Mouse (Mus musculus) forebrain, postnatal 0 days (tissue): ENCODE measurements at regions not wholly inside any gene's neighbourhood (a gene's known extent, or its start where the extent isn't known, plus 50 kb on each side); places are given as distances from the start of the nearest gene placed in this dataset.
"Not testable (repeated sequence)": the region's sequence is repeated elsewhere in the genome, so short reads cannot be mapped to it uniquely, and the experiment has no call there.

Experiments used
- ATAC-seq: fragments of 200-750 bp; cut with Nextera tagmentation; 2 replicates; pipeline ENCODE4 v1.8.0; 2017; ENCODE audit warnings: mild to moderate bottlenecking, moderate library complexity
- DNase-seq: peaks from one replicate; pipeline ENCODE4 v3.0.0-alpha.2; 2015
- H3K27ac ChIP-seq: fragments of 300-500 bp; sonication (generic); 2 replicates; pipeline ENCODE4 v1.5.1; 2014; ENCODE audit warnings: low read depth, mild to moderate bottlenecking, antibody characterized with exemption, low read length, moderate library complexity, mixed read lengths
- H3K27me3 ChIP-seq: fragments of 300-500 bp; sonication (generic); 2 replicates; pipeline ENCODE4 v1.6.1; 2014; ENCODE audit warnings: mild to moderate bottlenecking, low read length, mixed read lengths; ENCODE audit not compliant: insufficient read depth
- H3K36me3 ChIP-seq: fragments of 300-500 bp; sonication (generic); 2 replicates; pipeline ENCODE4 v1.6.1; 2014; ENCODE audit warnings: mild to moderate bottlenecking, moderate library complexity; ENCODE audit not compliant: insufficient read depth
- H3K4me1 ChIP-seq: fragments of 300-500 bp; sonication (generic); 2 replicates; pipeline ENCODE4 v1.6.1; 2014; ENCODE audit warnings: antibody characterized with exemption; ENCODE audit not compliant: insufficient read depth
- H3K4me2 ChIP-seq: fragments of 300-500 bp; sonication (generic); 2 replicates; pipeline ENCODE4 v1.6.1; 2014; ENCODE audit warnings: low read depth, mild to moderate bottlenecking, moderate library complexity
- H3K4me3 ChIP-seq: fragments of 300-500 bp; sonication (generic); 2 replicates; pipeline ENCODE4 v1.5.1; 2014; ENCODE audit warnings: low read depth, low read length, mixed read lengths
- H3K9ac ChIP-seq: fragments of 300-500 bp; sonication (generic); 2 replicates; pipeline ENCODE4 v1.6.1; 2014; ENCODE audit warnings: mild to moderate bottlenecking
- H3K9me3 ChIP-seq: fragments of 300-500 bp; sonication (generic); 2 replicates; pipeline ENCODE4 v1.6.1; 2016; ENCODE audit warnings: low read length
- CTCF ChIP-seq: sonication (generic); IDR thresholded peaks from 2 replicates; pipeline ENCODE4 v1.5.1; 2016; ENCODE audit warnings: antibody characterized with exemption, control low read depth, low read depth
- WGBS: fragments of 180-500 bp; shearing (Covaris S2); extraction: QIAGEN DNeasy Blood & Tissue Kit; methylation state at CpG from one replicate; pipeline ENCODE4 v1.1.7; 2014; 5-methylcytosine and 5-hydroxymethylcytosine counted together

GRCm38 (mm10) chr6:37763036-37763435 is 107.6 kb upstream of the Trim24 start:
- H3K9ac ChIP-seq: no peak overlapping the region
- no peaks in the 10 kb centered on the region for H3K27me3 ChIP-seq
- no peak overlapping the region for H3K4me3 ChIP-seq
- H3K4me2 ChIP-seq: no peak overlapping the region
- H3K36me3 ChIP-seq: no peaks in the 10 kb centered on the region
- no peak overlapping the region for H3K27ac ChIP-seq
- no peaks in the 10 kb centered on the region for H3K9me3 ChIP-seq
- ATAC-seq (no peak), DNase-seq (no peak)
- 63% methylated on average over 2 of the region's 2 CpGs for WGBS
- no peak for TF ChIP-seq CTCF
- H3K4me1 ChIP-seq: no peaks in the 10 kb centered on the region

DNA sequence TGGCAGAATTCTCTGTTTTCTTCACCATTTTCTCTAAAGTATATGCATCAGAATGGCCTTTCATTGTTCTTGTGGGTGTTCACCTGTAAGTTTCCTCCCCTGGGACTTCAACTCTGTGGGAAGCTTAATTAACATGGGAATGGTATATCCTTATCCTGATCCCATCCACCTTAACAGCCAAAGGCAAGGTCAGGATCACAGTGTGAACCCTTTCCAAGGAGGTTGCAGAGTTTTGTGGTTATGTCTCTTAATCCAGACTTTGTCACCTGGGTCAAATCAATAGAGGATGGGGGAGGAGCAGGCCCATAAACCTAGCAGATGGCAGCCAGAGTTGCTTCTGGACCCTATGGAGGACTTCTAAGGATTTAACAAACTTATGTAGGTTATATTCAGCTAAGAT is 102.9 kb upstream of the Trim24 start:
- H3K4me2 ChIP-seq: no peak overlapping the region
- no peak for DNase-seq
- H3K9me3 ChIP-seq: no peaks in the 10 kb centered on the region
- no peaks in the 10 kb centered on the region for H3K27me3 ChIP-seq
- ATAC-seq: no peak
- no peak overlapping the region for H3K27ac ChIP-seq
- no peak for TF ChIP-seq CTCF
- no peak overlapping the region for H3K4me3 ChIP-seq
- no peak overlapping the region for H3K9ac ChIP-seq
- H3K4me1 ChIP-seq: no peaks in the 10 kb centered on the region
- no peaks in the 10 kb centered on the region for H3K36me3 ChIP-seq

DNA sequence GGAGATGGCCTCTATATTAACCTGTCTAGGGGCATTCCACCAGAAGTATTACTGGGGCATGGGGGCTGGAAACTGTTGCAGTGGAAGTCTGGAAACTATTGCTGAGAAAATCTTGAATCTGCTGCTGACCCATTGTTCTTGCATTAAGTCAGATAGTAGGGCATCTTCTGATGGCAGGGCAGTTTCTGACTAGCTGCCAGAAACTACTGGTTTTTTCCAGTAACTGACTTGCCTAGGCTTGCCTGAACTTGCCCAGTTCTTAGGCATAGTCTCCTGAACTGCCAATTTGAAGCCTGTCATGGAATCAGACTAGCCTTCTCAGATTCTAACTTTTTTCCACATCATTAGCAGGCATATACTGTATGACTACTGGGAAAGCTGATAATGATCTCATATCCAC is 97.3 kb upstream of the Trim24 start:
- Histone ChIP-seq H3K4me3 (no peak overlapping the region), H3K9me3 (no peaks in the 10 kb centered on the region)
- TF ChIP-seq CTCF: no peak

DNA sequence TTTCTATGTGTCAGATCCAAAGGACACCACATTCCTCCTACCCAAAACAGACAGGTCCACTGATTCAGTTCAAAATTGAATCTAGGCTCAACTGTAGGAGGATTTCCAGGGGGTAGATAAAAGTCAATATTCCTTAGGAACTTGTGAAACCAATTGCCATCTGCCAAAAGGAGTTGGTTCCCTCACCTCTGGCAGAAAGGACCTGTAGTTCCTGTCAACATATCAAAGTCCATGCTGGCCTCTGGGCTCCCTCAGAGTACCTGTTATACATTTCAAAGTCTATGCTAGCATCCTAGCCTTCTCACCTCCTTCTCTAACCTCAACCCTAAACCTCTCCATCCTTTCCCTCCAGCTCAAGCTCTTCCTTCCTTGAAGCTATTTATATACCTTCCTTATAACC is 95.5 kb upstream of the Trim24 start:
- Histone ChIP-seq H3K27ac (no peak overlapping the region), H3K27me3 (no peaks in the 10 kb centered on the region), H3K9ac (no peak overlapping the region), H3K36me3 (no peaks in the 10 kb centered on the region), H3K9me3 (no peaks in the 10 kb centered on the region), H3K4me1 (no peaks in the 10 kb centered on the region), H3K4me3 (no peak overlapping the region), H3K4me2 (no peak overlapping the region)
- TF ChIP-seq CTCF: no peak
- ATAC-seq (no peak), DNase-seq (no peak)

More for the DNA sequence above, 97.3 kb upstream of the Trim24 start:
- H3K36me3 ChIP-seq: no peaks in the 10 kb centered on the region
- H3K27me3 ChIP-seq: no peaks in the 10 kb centered on the region
- DNase-seq (no peak), ATAC-seq (no peak)
- H3K9ac ChIP-seq: no peak overlapping the region
- no peak overlapping the region for H3K4me2 ChIP-seq
- no peak overlapping the region for H3K27ac ChIP-seq
- no peaks in the 10 kb centered on the region for H3K4me1 ChIP-seq

DNA sequence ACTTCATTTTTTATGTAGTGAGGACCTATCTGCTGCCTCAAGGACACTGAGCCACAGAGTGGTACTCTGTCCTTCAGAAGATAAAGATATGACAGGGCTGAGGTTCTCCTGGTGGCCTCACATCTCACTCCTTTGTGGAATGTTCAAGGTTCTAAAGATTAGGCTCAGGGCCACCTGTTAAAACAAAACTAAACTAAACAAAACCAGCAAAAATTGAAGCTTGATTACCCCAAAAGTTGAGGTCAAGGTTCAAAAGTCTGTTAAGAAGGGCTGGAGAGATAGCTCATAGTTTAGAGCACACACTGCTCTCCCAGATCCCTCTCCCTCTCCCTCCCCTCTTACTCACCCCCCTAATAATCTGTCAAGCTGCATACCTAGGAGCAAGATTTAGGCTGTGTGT is 90.7 kb upstream of the Trim24 start:
- no peaks in the 10 kb centered on the region for H3K4me1 ChIP-seq
- no peak overlapping the region for H3K9ac ChIP-seq
- H3K27me3 ChIP-seq: no peaks in the 10 kb centered on the region
- DNase-seq (no peak), ATAC-seq (no peak)
- no peak overlapping the region for H3K4me3 ChIP-seq
- no peak overlapping the region for H3K4me2 ChIP-seq
- no peak for TF ChIP-seq CTCF
- no peaks in the 10 kb centered on the region for H3K36me3 ChIP-seq
- H3K27ac ChIP-seq: no peak overlapping the region
- no peaks in the 10 kb centered on the region for H3K9me3 ChIP-seq

GRCm38 (mm10) chr6:37781894-37782293 is 88.7 kb upstream of the Trim24 start:
- H3K27ac ChIP-seq: no peak overlapping the region
- H3K9ac ChIP-seq: no peak overlapping the region
- H3K9me3 ChIP-seq: no peaks in the 10 kb centered on the region
- TF ChIP-seq CTCF: no peak
- DNase-seq (no peak), ATAC-seq (no peak)
- H3K4me1 ChIP-seq: no peaks in the 10 kb centered on the region
- H3K27me3 ChIP-seq: no peaks in the 10 kb centered on the region
- no peak overlapping the region for H3K4me3 ChIP-seq
- H3K36me3 ChIP-seq: no peaks in the 10 kb centered on the region
- H3K4me2 ChIP-seq: no peak overlapping the region

- H3K4me3 ChIP-seq, H3K27ac ChIP-seq, H3K4me1 ChIP-seq, DNase-seq, H3K36me3 ChIP-seq, ATAC-seq, H3K9ac ChIP-seq, H3K9me3 ChIP-seq, H3K4me2 ChIP-seq, H3K27me3 ChIP-seq: not testable (repeated sequence)
- 89% methylated on average over 3 of the region's 3 CpGs for WGBS
Measured at GRCm38 (mm10) chr6:37785280-37785679, 85.3 kb upstream of the Trim24 start.

DNA sequence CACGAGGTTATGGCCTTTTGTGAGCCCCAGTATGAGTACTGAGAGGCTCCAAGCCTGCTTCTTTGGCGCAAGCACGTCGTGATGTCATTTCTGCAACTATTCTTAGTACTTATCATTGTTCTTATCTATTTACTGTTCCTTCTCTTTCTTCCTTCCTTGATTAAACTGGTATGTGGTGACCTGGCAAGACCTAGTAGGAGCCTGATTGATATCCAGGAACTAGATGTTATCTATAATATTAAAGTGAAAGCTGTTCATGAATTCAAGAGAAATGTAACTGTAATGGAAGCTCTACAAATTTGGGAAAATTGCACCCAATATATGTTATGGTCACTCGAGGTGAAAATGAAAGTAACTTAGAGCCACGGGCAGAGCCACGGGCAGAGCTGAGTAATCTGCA is 84.9 kb upstream of the Trim24 start:
- no peak overlapping the region for H3K4me2 ChIP-seq
- H3K36me3 ChIP-seq: no peaks in the 10 kb centered on the region
- H3K4me3 ChIP-seq: no peak overlapping the region
- no peaks in the 10 kb centered on the region for H3K27me3 ChIP-seq
- 94% methylated on average over 7 of the region's 7 CpGs for WGBS
- no peaks in the 10 kb centered on the region for H3K4me1 ChIP-seq
- H3K27ac ChIP-seq: no peak overlapping the region
- TF ChIP-seq CTCF: no peak
- no peak for ATAC-seq
- DNase-seq: no peak
- H3K9me3 ChIP-seq: no peaks in the 10 kb centered on the region
- no peak overlapping the region for H3K9ac ChIP-seq

DNA sequence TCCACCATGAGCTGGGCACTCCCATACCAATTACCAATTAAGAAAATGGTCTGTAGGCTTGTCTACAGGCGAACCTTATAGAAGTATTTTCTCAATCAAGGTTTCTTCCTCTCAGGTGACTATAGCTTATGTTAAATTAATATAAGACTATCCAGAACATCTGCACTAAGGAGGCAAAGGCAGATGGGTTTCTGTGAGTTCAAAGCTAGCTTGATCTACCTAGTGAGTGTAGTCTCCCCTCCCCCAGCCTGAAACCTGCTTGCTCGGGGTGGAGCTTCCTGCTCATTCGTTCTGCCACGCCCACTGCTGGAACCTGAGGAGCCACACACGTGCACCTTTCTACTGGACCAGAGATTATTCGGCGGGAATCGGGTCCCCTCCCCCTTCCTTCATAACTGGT is 82.8 kb upstream of the Trim24 start:
- 82% methylated on average over 2 of the region's 8 CpGs for WGBS
- DNase-seq, H3K4me3 ChIP-seq, ATAC-seq, H3K9me3 ChIP-seq, H3K4me1 ChIP-seq, H3K27me3 ChIP-seq, H3K27ac ChIP-seq, H3K36me3 ChIP-seq, H3K4me2 ChIP-seq, H3K9ac ChIP-seq: not testable (repeated sequence)
